Mouse (Mus musculus) embryonic fibroblast, embryonic 13.5 days (primary cell): ENCODE data around the gene Gm20388. TPM values are rescaled to one million over a fixed set of nuclear protein-coding genes. Genes with fewer than 3 reads are reported as not detected.
A peak's percentile ranks its signal among the peaks of the same experiment; 100 is the strongest.
"Not testable (repeated sequence)": the region's sequence is repeated elsewhere in the genome, so short reads cannot be mapped to it uniquely, and the experiment has no call there.

Experiments
- H3K27ac ChIP-seq: 2 replicates; pipeline ENCODE4 v1.5.1; 2012; ENCODE audit warnings: low read length, control low read depth, inconsistent platforms; ENCODE audit not compliant: insufficient read depth
- H3K4me1 ChIP-seq: 2 replicates; pipeline ENCODE4 v1.6.1; 2011; ENCODE audit warnings: low read length; ENCODE audit not compliant: control insufficient read depth, insufficient read depth
- H3K4me3 ChIP-seq: 2 replicates; pipeline ENCODE4 v1.5.1; 2011; ENCODE audit warnings: mild to moderate bottlenecking, control low read depth, low read length; ENCODE audit not compliant: insufficient read depth
- CTCF ChIP-seq: IDR thresholded peaks from 2 replicates; pipeline ENCODE4 v1.5.1; 2011; ENCODE audit warnings: mild to moderate bottlenecking, control low read depth, low read length, moderate library complexity, borderline replicate concordance; ENCODE audit not compliant: insufficient read depth
- POLR2A ChIP-seq: IDR thresholded peaks from 2 replicates; pipeline ENCODE4 v1.6.1; 2011; ENCODE audit warnings: low read depth, mild to moderate bottlenecking, control low read depth, low read length, moderate library complexity
- polyA plus RNA-seq: library from polyadenylated mRNA; stranded (reverse); fragments of >200 nt; gene quantifications from 2 replicates; pipeline ENCODE4 v1.2.4, GENCODE M21; 2011; ENCODE audit warnings: low read depth; ENCODE audit not compliant: missing spikeins, insufficient read length

The Gm20388 gene
- polyA plus RNA-seq, 1 experiment: 82.8 TPM

- H3K4me1 ChIP-seq: peaks cover 12% of the 10 kb centered on the region
- H3K27ac ChIP-seq: no peak overlapping the region
- TF ChIP-seq POLR2A (no peak), CTCF (no peak)
- H3K4me3 ChIP-seq: no peak overlapping the region
These were observed 3104.4 kb downstream of the Gm20388 start for GRCm38 (mm10) chr8:123015074-123015473.

GRCm38 (mm10) chr8:123017143-123017542 lies 3106.5 kb downstream of the Gm20388 start:
- Histone ChIP-seq H3K4me3 (no peak overlapping the region), H3K4me1 (peaks cover 24% of the 10 kb centered on the region), H3K27ac (no peak overlapping the region)
- TF ChIP-seq POLR2A (no peak), CTCF (no peak)

GRCm38 (mm10) chr8:123018484-123019164 lies 3108.0 kb downstream of the Gm20388 start:
- Histone ChIP-seq H3K27ac (no peak overlapping the region), H3K4me3 (no peak overlapping the region), H3K4me1 (peaks cover 29% of the 10 kb centered on the region)
- TF ChIP-seq CTCF (no peak), POLR2A (no peak)

- TF ChIP-seq POLR2A (no peak), CTCF (no peak)
These were observed 3109.4 kb downstream of the Gm20388 start for GRCm38 (mm10) chr8:123020084-123020483.

GRCm38 (mm10) chr8:123020859-123021258 lies 3110.2 kb downstream of the Gm20388 start:
- no peak for TF ChIP-seq POLR2A
- TF ChIP-seq CTCF: no peak
- Histone ChIP-seq H3K27ac (peak overlapping the region; percentile 2; the same call in 1 of the 2 replicates), H3K4me3 (no peak overlapping the region), H3K4me1 (peaks cover 25% of the 10 kb centered on the region)

More at GRCm38 (mm10) chr8:123020084-123020483, 3109.4 kb downstream of the Gm20388 start:
- Histone ChIP-seq H3K4me3 (no peak overlapping the region), H3K27ac (no peak overlapping the region), H3K4me1 (peaks cover 24% of the 10 kb centered on the region)

- no peak for TF ChIP-seq CTCF
- TF ChIP-seq POLR2A: no peak
- Histone ChIP-seq H3K4me3 (no peak overlapping the region), H3K27ac (peak overlapping the region; percentile 74), H3K4me1 (peaks cover 24% of the 10 kb centered on the region)
These were observed 3110.6 kb downstream of the Gm20388 start for GRCm38 (mm10) chr8:123021259-123021658.

- peak overlapping the region; percentile 79 for H3K27ac ChIP-seq
- peaks cover 23% of the 10 kb centered on the region for H3K4me1 ChIP-seq
- no peak overlapping the region for H3K4me3 ChIP-seq
- TF ChIP-seq CTCF (no peak), POLR2A (no peak)
These were observed 3112.1 kb downstream of the Gm20388 start for GRCm38 (mm10) chr8:123022727-123023126.

- peaks cover 31% of the 10 kb centered on the region for H3K4me1 ChIP-seq
- TF ChIP-seq CTCF: no peak
- no peak for TF ChIP-seq POLR2A
- H3K4me3 ChIP-seq: no peak overlapping the region
- no peak overlapping the region for H3K27ac ChIP-seq
These were observed 3113.6 kb downstream of the Gm20388 start for GRCm38 (mm10) chr8:123024226-123024625.

- H3K4me3 ChIP-seq: no peak overlapping the region
- H3K4me1 ChIP-seq: peaks cover 28% of the 10 kb centered on the region
- TF ChIP-seq POLR2A: no peak
- no peak for TF ChIP-seq CTCF
- H3K27ac ChIP-seq: 0 out of 2 replicates have a peak overlapping the region, but pooled peaks have one; percentile 2
These were observed 3115.3 kb downstream of the Gm20388 start for GRCm38 (mm10) chr8:123025951-123026351.

- no peak for TF ChIP-seq POLR2A
- TF ChIP-seq CTCF: no peak
- no peak overlapping the region for H3K4me3 ChIP-seq
- peak overlapping the region; percentile 38 for H3K27ac ChIP-seq
- peaks cover 18% of the 10 kb centered on the region for H3K4me1 ChIP-seq
These were observed 3117.1 kb downstream of the Gm20388 start for GRCm38 (mm10) chr8:123027786-123028185.

GRCm38 (mm10) chr8:123030091-123030490 lies 3119.4 kb downstream of the Gm20388 start:
- H3K4me3 ChIP-seq, H3K27ac ChIP-seq: not testable (repeated sequence)
- H3K4me1 ChIP-seq: peaks cover 19% of the 10 kb centered on the region
